Mouse (Mus musculus) heart, postnatal 0 days (tissue): Measurements from ENCODE around the gene Gtpbp3.

Source experiments
- CTCF ChIP-seq: IDR thresholded peaks from 2 replicates; pipeline ENCODE4 v1.5.1; 2016; ENCODE audit warnings: antibody characterized with exemption, control low read depth, low read depth
- EP300 ChIP-seq: IDR thresholded peaks from 2 replicates; pipeline ENCODE4 v1.6.1; 2016; ENCODE audit warnings: antibody characterized with exemption, low read depth

DNA sequence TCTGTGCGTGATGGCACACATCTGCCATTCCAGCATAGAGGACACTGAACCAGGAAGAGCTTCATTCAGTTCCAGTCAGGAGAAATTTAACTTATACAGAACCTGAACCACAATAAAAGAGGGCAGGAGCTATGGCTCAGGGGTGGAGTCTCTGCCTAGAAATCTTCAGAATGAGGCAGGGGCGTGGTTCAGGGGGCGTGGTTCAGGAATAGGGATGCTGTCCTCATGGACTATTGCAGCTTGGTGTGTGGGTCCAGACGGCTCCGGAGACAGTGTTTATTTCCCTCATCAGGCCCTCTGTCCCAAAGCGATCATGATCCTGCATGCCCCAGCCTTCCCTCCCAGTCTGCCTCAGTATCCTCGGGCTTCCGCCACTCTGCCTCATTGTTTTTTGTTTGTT, 33.2 kb upstream of the Gtpbp3 start:
- TF ChIP-seq CTCF, result no peak
- TF ChIP-seq EP300, result no peak
